Mouse (Mus musculus): Measurements from ENCODE around the gene Git2.

Git2 gene

DNA sequence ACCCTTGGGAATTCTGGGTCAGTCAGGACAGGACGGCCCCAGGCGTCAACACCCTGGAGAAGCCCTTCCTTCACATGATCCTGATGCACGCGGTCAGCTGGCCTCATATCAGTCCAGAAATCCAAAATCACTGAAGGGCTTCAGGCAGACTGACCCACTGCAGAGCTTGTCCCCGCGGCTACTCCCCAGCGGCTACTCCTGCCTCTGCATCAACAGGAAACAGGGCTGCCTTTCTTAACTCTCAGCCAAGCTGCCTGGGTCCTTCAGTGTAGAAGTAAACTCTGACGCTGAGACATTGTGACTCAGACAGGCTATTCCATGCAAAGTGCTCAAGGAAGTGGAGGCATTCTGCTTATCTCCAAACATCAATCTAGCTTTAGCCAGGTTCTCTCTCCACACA, 13.3 kb downstream of the Git2 start:
- no peak for DNase-seq

DNA sequence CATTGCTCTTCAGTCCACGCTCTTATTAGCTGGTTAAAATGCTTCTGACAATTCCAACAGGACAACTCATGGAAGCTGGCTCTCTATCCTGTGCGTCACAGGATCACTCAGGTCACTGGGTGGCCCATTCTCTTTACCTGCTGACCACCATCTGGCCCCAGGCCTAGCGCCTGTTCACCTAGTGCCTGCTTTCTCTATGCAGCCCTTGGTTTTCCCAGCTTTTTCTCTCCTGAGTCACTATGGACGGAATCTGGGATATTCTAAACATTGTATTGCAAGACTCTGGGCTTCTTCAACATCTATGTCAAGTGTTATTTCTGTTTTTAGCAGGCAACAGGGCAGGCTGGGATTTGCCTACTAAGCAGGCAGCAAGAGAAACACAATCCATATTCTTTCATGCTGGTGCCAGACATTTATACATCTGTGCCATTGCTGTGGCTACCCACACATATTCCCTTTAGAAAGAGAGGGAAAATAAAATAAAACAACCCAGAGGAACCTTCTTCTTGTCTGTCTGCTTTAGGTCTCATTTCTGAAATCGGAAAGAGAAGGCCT, 15.7 kb downstream of the Git2 start:
- no peak for DNase-seq

DNA sequence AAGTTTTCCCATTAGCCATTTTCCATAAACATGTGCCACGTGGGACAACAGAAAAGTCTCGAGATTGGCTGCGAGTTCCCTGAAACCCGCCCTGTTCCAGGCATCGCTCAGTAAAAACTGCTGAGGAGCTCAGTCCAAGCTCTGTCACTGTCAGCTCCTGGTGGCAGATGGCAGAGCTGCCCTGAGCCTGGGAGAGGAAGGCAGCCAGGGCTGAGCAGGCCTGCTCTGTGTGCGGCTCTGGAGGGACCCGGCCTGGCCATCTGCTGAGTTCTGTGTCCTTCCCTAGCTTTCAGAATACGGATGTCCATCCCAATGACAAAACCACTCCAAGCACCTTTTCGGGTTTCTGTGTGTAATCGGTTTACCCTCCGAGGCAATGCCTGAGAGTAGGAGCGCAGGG, 21.9 kb downstream of the Git2 start:
- DNase-seq, result no peak

DNA sequence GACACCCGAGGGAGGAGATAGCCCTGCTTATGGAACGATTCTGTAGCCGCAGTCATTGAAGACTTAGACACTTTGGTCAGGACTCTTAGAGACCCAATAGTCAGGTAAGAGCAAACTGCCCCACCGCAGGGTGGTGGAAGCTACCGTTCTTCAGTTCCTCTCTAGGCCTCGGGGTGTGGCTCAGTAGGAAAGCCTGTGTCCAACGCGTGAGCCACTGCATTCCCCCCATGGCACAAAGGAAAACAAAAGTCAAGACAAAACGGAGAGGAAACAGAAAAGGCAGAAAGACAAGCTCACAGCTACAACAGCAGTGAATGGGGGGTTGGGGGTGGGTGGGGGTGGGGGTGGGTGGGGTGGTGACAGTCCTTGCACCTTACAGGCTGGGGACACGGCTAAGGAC, 22.9 kb downstream of the Git2 start:
- no peak for DNase-seq

DNA sequence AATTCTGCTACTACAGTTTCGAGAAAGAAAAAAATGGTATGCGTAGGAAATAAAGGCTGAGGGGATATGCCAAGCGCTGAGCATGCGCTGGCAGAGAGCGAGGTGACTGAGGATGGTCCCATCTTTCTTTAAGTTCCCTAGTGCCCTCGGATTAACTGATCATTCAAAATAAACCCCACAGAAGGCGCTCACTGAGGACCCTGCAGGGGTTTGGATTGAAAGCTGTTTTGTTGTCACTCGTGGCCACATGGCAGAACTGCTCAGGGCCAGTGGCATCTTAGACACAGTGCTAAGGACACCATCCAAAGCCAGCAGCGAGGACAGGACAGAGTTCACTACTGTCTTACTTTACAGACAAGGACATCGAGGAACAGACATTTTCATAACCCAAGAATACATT, 25.0 kb downstream of the Git2 start:
- no peak for DNase-seq

DNA sequence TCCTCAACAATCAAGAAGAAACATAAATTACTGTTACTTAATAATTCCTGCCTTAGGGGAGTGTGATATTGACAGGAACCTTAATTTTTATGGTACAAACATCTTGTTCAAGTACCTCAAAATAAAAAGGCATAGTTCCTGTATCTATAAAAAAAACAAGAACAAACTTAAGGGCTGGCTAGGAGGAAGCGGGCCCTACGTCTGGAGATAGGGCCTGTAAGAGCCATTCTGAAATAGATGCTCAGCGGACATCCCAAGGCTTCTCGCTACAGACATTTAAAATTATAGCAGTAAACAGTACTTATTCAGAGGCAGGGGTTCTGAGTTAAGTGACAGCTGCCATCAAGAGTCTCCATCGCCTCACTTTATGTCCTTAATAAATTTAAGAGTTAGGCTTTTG, 27.8 kb downstream of the Git2 start:
- no peak for DNase-seq

DNA sequence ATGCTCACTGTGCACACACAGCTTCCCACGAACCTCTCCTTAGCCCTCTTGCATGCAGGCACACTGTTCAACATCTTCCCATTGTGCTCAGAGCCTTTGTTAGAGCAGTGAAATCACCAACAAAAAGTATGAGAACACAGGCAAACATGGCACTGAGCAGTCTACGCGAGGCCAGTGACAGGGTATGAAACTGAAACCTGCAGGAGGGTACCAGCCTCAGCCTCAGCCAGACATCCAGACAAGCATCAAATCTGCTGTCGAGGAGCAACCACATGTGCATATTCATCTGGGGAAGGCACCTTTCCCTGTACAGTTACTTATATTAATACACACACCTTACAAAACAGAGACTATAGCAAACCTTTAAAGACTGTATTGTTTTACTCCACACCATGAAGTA, 28.4 kb downstream of the Git2 start:
- DNase-seq, result no peak

DNA sequence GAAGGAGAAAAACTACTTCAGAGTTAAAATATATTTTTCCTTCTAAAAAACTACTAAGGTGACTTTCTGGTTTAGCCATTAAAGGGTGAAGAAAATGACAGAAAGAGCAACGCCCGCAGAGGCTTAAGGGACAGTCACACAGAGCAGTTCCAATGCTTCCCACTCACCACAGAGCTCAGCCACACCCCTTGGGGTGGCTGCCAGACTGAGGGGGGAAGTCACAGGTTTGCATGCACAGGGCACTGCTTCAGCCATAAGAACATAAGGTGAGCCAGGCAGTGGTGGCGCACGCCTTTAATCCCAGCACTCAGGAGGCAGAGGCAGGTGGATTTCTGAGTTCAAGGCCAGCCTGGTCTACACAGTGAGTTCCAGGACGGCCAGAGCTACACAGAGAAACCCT, 29.7 kb downstream of the Git2 start:
- DNase-seq, result no peak

DNA sequence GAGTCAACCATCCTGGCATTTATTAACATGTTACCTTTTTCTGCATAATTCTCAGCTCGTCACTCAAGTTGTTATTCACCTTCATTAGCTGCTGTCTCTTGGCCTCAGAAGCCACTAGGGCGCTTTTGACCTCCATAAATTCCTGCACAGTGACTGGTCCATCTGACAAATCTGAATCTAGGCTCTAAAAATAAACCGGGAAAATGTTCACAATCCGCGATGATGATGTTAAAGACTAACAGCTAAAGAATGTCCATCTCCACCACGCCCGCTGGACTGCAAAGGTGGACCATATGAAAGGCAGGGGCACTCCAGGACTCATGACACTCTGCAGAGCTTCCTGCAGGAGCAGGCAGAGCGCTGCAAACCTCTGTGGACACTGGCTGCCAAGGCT, 31.6 kb downstream of the Git2 start:
- no peak for DNase-seq

DNA sequence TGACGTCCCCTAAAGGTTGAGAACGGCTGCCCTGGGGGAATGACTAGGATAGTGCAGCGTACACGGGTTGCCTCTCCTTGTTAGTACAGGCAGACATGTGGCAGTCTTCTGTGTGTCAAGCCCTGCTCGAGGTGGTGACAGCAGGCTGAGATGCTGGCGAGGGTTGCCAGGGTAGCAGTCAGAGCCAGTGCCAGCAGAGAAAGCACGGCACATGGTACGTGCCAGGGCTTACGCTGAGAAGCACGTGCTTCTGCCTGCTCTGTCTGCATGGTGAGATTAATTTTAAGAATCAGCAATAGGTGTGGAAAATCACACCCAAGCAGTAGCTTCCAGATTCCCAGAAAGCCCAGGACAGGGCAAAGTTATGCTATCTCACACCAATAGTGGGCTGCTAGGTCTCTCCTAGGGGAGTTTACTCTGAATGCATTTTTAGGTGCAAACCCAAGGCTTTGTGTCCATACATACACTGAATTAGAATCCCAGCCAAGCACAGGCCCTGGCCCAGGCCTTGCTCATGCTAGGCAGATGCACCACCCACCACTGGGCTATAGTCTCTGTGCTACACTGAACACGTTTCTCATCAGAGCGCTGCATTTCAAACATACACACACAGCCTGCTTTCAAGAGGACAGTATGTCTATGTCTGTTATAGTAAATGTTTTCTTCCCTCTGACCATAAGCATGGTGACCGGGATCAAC, 32.2 kb downstream of the Git2 start:
- DNase-seq, result no peak

DNA sequence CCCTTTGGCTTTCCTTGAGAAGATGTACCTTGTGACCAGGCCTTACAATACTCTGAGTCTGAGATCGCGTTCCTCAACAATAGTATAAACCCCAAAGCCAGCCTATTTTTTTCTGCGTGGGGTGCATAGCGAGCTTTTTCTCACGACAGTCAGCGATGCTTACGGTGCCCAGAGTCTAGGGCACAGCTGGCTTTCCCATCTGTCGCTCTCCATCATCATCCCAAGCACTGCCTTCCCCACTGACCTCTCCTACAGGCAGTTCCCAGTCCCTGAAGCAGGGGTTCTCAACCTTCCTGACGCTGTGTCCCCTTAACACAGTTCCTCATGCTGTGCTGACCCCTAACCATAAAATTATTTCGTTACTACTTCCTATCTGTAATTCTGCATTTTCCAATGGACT, 32.7 kb downstream of the Git2 start:
- no peak for DNase-seq

DNA sequence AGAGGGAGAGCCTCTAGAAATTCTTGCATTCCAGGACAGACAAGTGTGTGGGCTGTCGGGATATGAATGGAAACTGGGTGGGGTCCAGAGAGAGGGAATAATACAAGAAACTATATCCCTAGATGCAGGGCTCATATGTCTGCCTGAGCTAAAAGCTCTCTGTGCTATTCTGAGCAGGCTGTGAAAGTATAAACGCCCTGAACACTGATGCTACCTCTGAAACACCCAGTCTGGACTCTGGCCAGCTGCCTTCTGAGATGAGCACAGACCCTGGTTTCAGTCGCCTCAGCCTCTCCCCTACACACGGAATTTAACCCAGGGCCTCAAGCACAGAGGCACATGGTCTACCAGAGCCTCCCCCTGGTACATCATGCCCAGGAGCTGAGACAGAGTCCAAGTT, 34.7 kb downstream of the Git2 start:
- DNase-seq, result peak in 1 of 2 experiments; percentile 62

DNA sequence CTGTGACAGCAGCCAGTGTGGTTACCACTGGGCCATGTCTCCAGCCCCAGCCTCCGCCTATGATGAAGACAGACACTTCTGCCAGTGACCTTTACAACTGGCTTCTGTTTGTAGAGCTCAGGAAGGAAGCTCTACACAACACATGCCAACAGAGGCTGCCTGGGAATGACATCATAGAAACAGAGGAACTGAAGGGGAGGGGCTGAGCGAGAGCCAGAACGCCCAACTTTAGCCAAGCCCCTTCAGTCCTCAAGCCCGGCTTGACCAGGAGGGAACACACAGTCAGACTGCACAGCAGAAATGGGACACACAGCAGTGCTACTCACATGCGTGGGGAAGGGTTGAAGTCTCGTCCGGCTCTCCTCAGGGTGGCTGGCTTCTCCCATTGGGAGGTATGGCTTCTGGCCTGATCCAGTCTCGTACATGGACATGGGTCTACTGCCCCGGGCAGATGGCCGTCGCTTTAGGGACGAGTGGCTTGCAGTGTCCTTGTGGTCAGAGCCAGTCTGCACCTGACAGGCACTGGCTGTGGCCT, 36.5 kb downstream of the Git2 start:
- peak in 1 of 2 experiments; percentile 51 for DNase-seq

DNA sequence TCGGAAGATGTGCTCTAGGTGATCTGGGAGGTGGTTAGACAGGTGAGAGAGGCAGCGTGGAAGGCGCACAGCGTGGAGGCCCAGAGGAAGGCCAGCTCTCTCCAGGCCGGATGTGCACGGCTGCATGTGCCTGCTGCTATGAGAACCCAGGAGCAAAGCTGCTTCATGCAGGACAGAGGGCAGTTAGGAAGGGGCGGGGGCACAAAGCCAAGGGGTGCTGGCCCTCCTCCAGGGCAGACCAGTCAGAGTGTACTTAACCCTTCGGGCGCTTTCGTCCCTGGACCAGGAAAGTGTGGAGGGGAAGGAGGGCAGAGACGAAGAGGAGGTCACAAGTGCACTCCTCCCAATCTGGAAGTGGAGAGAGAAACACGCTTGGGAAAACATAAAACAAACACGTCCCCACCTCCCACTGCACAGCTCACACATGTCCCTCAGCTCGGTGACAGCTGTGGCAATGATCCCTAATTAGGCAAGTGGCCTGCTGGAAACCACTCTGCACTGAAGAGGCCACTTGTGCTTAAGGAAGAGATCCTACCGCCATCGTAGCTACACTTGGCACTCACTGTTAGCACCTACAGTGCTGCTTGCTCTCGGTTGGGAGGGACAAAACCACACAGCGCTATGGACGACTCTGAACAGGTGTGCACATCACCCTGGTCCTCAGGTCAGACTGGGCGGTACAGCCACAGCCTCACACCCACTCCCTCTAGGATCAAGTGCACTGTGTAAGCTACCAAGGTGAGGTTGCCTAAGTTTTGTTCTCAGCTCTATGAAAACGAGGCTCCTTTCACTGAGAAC, 38.0 kb downstream of the Git2 start:
- peak; percentile 50 to 59 for DNase-seq

DNA sequence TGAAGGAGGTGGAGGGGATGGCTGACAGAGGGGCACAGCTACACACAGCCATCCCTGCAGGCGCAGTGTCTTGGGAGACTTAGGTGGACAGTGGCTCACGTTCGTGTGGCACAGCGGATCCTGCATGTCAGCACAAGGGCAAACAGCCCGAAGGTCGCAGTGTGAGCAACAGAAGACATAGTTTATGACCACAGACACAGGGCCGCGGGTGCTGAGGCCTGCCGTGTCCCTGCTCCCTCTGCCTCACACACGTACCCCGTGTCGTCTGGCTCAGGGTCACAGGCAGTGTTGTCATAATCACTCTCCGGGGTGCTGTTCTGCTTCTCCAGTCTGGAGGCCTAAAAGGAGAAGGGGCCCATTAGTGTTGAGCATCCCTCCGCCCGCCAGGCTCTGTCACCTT, 41.7 kb downstream of the Git2 start:
- no peak for DNase-seq

DNA sequence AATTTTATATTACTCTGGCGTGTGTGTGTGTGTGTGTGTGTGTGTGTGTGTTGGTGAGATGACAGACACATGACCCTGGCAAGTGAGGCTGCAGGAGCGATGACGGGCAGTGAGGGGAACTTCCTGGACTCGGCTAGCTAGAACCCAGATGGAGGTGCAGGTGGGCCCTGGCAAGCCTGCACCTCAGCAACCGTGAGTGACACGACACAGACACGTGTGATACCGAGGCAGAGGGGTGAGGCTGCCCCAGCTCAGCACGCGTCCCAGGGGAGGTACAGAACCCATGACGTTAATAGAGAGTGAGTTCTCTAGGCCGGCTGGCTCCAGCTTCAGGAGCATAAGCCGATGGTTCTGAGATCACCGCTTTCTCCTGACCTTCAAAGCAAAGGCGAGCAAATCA, 43.3 kb downstream of the Git2 start:
- DNase-seq, result no peak

DNA sequence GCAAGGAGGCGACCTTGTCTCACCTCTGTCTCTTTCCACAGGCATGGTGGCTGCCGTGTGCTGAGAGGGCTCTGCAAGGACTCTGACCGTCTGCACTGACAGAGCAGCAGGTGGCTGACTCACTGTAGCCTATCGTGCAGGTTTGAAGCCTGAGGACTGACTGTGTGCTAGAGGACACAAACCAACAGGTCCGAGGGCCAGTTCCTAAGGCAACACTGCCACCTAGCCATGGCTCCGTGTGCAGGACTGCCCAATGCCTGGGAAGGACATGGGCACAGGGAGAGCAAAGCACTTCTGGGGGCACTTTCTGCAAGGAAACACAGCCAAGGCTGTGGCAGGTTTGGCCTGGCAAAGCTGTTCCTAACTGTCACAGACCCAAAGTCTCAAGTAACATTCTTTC, 43.8 kb downstream of the Git2 start:
- no peak for DNase-seq

DNA sequence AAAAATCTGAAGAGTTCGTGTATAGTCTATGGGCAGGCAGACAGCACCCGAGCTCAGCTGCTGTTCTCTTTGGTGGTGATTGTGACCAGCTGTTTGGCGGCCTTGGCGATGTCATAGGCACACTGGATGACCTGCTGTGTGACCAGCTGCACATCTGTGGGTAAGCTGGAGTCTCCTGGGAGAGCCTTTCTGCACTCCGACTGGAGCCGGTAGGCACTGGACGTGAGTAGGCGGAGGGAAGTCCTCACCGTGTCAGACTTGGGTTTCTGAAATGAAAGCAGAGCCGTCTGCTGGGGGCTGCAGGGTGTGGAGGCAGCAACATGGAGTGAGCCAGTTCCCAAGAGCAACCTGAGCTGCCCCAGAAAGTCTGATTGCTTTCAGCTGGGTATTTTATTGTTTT, 45.2 kb downstream of the Git2 start:
- DNase-seq, result no peak

DNA sequence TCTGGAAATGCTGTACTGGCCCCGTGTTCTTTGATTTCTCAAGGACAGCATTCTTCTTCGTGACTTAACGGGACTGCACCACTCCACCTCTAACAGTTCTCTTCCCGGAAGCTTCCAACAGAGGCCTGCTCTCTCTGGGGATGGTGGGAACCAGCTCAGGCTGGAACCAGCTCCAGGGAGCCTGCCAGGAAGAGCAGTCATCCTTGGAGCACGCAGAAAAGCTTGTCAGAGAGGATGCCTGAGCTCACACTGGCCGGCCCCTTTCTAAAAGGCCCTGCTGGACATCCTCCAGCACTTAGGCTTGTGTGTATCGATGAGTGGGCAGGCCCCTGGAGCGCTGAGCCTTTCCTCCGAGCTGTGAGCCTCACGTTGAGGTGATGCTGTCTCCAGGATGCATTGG, 47.2 kb downstream of the Git2 start:
- DNase-seq, result no peak

DNA sequence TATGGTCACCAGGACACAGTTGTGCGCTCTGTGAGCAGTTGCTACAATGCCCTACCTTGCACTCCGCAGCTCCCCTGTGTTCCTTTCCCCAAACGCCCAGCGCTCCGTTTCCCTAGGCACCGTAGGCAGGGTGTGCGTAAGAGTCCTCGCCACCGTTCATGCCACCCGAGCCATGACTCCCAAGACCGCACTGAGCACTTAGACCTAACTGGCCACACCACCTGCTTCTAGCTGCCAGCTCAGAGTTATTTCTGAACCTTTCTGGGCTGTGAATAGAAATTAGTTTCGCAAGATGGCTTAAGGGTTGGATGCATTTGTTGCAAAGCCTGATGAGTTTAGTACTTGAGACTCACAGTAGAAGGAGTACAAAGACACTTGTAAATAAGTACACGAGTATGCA, 52.5 kb downstream of the Git2 start:
- no peak for DNase-seq

DNA sequence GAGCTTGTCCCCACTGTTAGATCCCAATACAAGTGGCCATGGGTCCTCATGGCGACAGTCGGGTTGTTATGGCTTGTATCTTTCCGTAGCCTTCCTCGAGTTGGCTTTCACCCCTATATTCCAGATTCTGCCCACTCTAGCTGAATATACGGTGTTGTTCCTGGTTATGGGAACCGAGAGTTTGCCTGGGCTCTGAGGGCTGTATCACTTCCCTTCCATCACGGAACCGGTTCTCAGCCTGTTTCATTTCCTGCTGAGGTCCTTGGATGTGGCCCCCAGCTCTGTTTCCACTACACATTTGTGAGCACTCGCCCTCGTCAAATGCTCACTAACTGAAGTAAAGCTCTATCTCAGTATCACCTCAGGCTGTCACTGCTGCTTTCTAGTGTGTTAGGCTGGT, 53.3 kb downstream of the Git2 start:
- DNase-seq, result no peak

DNA sequence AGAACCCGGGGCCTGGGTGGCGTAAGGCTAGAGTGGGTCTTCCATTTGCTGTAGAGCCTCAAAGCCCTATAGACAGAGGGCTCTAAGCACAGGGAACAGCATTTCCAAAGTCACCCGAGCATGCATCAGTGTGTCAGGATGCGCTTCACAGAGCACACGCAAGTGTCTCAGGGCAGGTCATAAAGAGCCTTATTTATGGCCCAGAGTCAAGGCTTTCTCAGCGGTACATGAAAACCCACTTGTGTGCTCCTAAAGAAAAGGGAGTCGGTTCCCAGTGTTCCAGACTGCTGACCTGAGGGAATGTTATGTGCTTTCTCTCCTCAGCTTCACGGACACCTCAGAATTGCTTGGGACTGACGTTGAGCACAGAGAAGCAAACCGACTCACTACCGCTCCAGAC, 54.5 kb downstream of the Git2 start:
- no peak for DNase-seq

DNA sequence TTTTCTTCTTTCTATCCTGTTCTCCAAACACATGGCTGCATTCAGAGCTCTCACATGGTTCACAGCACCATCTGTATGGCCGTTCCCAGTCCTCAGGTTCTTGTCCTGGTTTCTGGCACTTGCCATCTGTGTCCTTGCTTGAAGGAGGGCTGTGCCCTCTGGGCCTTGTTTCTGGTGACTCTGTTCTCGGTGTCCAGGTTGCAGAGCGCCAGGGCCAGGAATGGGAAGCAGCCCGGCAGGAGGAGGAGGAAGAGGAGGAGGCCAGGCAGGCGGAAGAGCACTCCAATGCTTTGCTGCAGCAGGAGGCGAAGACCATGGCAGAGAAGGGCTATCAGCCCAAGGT, 55.4 kb downstream of the Git2 start:
- no peak for DNase-seq
